In genomic region chr10:13474568-13474955, GRCm38 (mm10) we compare ENCODE assay signal across 8 mouse cellular contexts. TPM values are rescaled to one million over a fixed set of nuclear protein-coding genes. Genes with fewer than 3 reads are reported as not detected.
DNase-seq lines count a peak whose midpoint lies in the region; ATAC-seq and TF ChIP-seq lines count a peak whose summit lies in the region.

No protein-coding gene starts in this region.

- TF ChIP-seq POLR2A in bone marrow macrophage, adult 2 months (IDR thresholded peaks at IDR 0.05; ENCODE audit: borderline replicate concordance, low read depth, low read length): no peak

- no peak for TF ChIP-seq CTCF in gastrocnemius, adult 2 months (IDR thresholded peaks at IDR 0.05)
- TF ChIP-seq CTCF in bone marrow macrophage, adult 2 months (IDR thresholded peaks at IDR 0.05; ENCODE audit: low read depth, low read length): no peak
- no peak for TF ChIP-seq CTCF in hindbrain, postnatal 0 days (IDR thresholded peaks at IDR 0.05; ENCODE audit: low read depth)
- no peak for TF ChIP-seq CTCF in liver, postnatal 0 days (IDR thresholded peaks at IDR 0.05; ENCODE audit: low read depth)

- H3K36me3 ChIP-seq in hindbrain, postnatal 0 days (ENCODE audit: insufficient read depth, low read length): no peaks in the 10 kb centered on the region
- H3K36me3 ChIP-seq in liver, postnatal 0 days (replicated peaks; ENCODE audit: insufficient read depth, low read length): no peaks in the 10 kb centered on the region

- no peaks in the 10 kb centered on the region for H3K27me3 ChIP-seq in hindbrain, postnatal 0 days (ENCODE audit: insufficient read depth, low read length)
- peaks cover 28% of the 10 kb centered on the region for H3K27me3 ChIP-seq in liver, postnatal 0 days (ENCODE audit: insufficient read depth, low read length)

- H3K9ac ChIP-seq in hindbrain, postnatal 0 days (replicated peaks; ENCODE audit: low read length): peak overlapping the region; percentile 64
- peak overlapping the region; percentile 62 for H3K9ac ChIP-seq in liver, postnatal 0 days (replicated peaks)

- peaks cover 16% of the 10 kb centered on the region for H3K4me1 ChIP-seq in bone marrow macrophage, adult 2 months (ENCODE audit: control insufficient read depth, insufficient read depth, low read length)
- H3K4me1 ChIP-seq in hindbrain, postnatal 0 days (ENCODE audit: insufficient read depth, low read length): no peaks in the 10 kb centered on the region
- peaks cover 6% of the 10 kb centered on the region for H3K4me1 ChIP-seq in liver, postnatal 0 days (ENCODE audit: insufficient read depth)

- no peaks in the 10 kb centered on the region for H3K9me3 ChIP-seq in hindbrain, postnatal 0 days (ENCODE audit: low read length)
- H3K9me3 ChIP-seq in liver, postnatal 0 days (ENCODE audit: low read length): no peaks in the 10 kb centered on the region

- ATAC-seq in hindbrain, postnatal 0 days: peak; percentile 55
- no peak for ATAC-seq in liver, postnatal 0 days

- no peak for DNase-seq in gastrocnemius, adult 2 months
- DNase-seq in gastrocnemius, adult 8-10 months (ENCODE audit: low spot score in 2 of 2): no peak
- no peak for DNase-seq in hindbrain, postnatal 0 days (ENCODE audit: low spot score)
- DNase-seq in liver, postnatal 0 days: no peak
- no peak for DNase-seq in frontal cortex, adult 2 months (ENCODE audit: extremely low spot score in 1 of 2, low spot score in 1 of 2)
- no peak for DNase-seq in adrenal gland, postnatal 25 days
- no peak for DNase-seq in cerebellum, postnatal 25 days

- H3K27ac ChIP-seq in gastrocnemius, adult 2 months: no peak overlapping the region
- H3K27ac ChIP-seq in bone marrow macrophage, adult 2 months (ENCODE audit: insufficient read depth, low read depth, low read length): no peak overlapping the region
- H3K27ac ChIP-seq in hindbrain, postnatal 0 days: no peak overlapping the region
- no peak overlapping the region for H3K27ac ChIP-seq in liver, postnatal 0 days (ENCODE audit: low read depth)

- H3K4me3 ChIP-seq in gastrocnemius, adult 2 months: peak overlapping the region; percentile 79
- peak overlapping the region; percentile 80 for H3K4me3 ChIP-seq in bone marrow macrophage, adult 2 months (ENCODE audit: insufficient read depth, low read length)
- H3K4me3 ChIP-seq in hindbrain, postnatal 0 days (ENCODE audit: low read length): peak overlapping the region; percentile 74
- H3K4me3 ChIP-seq in liver, postnatal 0 days (ENCODE audit: low read depth, low read length): peak overlapping the region; percentile 68

- 6% methylated on average over 10 of the region's 10 CpGs for WGBS in hindbrain, postnatal 0 days
- 4% methylated on average over 10 of the region's 10 CpGs for WGBS in liver, postnatal 0 days (ENCODE audit: insufficient replicate concordance)

- peak overlapping the region; percentile 100 for H3K4me2 ChIP-seq in hindbrain, postnatal 0 days (ENCODE audit: low read depth, low read length)
- H3K4me2 ChIP-seq in liver, postnatal 0 days (ENCODE audit: low read depth, low read length): peak overlapping the region; percentile 95

- no peak for TF ChIP-seq EP300 in liver, postnatal 0 days (IDR thresholded peaks at IDR 0.05; ENCODE audit: low read depth)

- intact Hi-C loops in gastrocnemius, adult 2 months (cut with DNase I): no loop called here

RNA-seq across cellular contexts. Expression of gene Phactr2, which starts 0.3 kb away (rescaled TPM):
- 10 to 100 TPM; 16.0 to 19.6 TPM for total RNA-seq in gastrocnemius, adult 2 months (2021)
- total RNA-seq in gastrocnemius, adult 8-10 months (2022): 10 to 100 TPM; 14.0 to 17.5 (median 16.3) TPM
- 25.7 and 26.0 TPM in 2 replicates for polyA plus RNA-seq in bone marrow macrophage, adult 2 months (2012; ENCODE audit: insufficient read depth, insufficient read length, missing spikeins)
- total RNA-seq in hindbrain, postnatal 0 days (2014; rRNA removed): 6.4 and 11.8 TPM in 2 replicates
- polyA plus RNA-seq in hindbrain, postnatal 0 days (2015; fragmentation: Nextera tagmentation; extraction: Ambion mirVana): 8.8 and 10.2 TPM in 2 replicates
- 4.9 and 5.4 TPM in 2 replicates for polyA plus RNA-seq in liver, postnatal 0 days (2015; fragmentation: Nextera tagmentation; extraction: Ambion mirVana)
- polyA plus RNA-seq in frontal cortex, adult 2 months (2012; rRNA removed): 14.5 and 16.0 TPM in 2 replicates
- 24.0 and 30.6 TPM in 2 replicates for total RNA-seq in adrenal gland, postnatal 25 days (2021)

RNA-seq across cellular contexts. Expression of gene Fuca2, which starts 24.8 kb away (rescaled TPM):
- 10 to 100 TPM; 11.4 to 15.1 TPM for total RNA-seq in gastrocnemius, adult 2 months (2021)
- 10 to 100 TPM; 12.2 to 15.0 (median 13.2) TPM for total RNA-seq in gastrocnemius, adult 8-10 months (2022)
- polyA plus RNA-seq in bone marrow macrophage, adult 2 months (2012; ENCODE audit: insufficient read depth, insufficient read length, missing spikeins): 114 and 124 TPM in 2 replicates
- total RNA-seq in hindbrain, postnatal 0 days (2014; rRNA removed): 11.6 and 15.0 TPM in 2 replicates
- polyA plus RNA-seq in hindbrain, postnatal 0 days (2015; fragmentation: Nextera tagmentation; extraction: Ambion mirVana): 59.8 and 62.3 TPM in 2 replicates
- polyA plus RNA-seq in liver, postnatal 0 days (2015; fragmentation: Nextera tagmentation; extraction: Ambion mirVana): 35.8 and 39.8 TPM in 2 replicates
- polyA plus RNA-seq in frontal cortex, adult 2 months (2012; rRNA removed): 45.3 and 49.9 TPM in 2 replicates
- total RNA-seq in adrenal gland, postnatal 25 days (2021): 14.8 and 19.4 TPM in 2 replicates
